Mouse (Mus musculus) large intestine, adult 2 months (tissue): ENCODE results near the gene Nupl1. TPM values are rescaled to one million over a fixed set of nuclear protein-coding genes. Genes with fewer than 3 reads are reported as not detected.

Experiments
- DNase-seq: peaks from one replicate; pipeline ENCODE4 v3.0.0-alpha.2; 2012; ENCODE audit warnings: low read depth, low spot score
- whole genome bisulfite sequencing: fragments of 180-500 bp; shearing (Covaris S2); methylation state at CpG from one replicate; pipeline ENCODE4 v1.1.7; 2018; 5-methylcytosine and 5-hydroxymethylcytosine counted together
- polyA plus RNA-seq: library from polyadenylated mRNA; depleted of rRNA; stranded (reverse); fragments of >200 nt; gene quantifications from 2 replicates; pipeline ENCODE4 v1.2.3, GENCODE M21; 2012

The Nupl1 gene
- polyA plus RNA-seq, 1 experiment = not detected

DNA sequence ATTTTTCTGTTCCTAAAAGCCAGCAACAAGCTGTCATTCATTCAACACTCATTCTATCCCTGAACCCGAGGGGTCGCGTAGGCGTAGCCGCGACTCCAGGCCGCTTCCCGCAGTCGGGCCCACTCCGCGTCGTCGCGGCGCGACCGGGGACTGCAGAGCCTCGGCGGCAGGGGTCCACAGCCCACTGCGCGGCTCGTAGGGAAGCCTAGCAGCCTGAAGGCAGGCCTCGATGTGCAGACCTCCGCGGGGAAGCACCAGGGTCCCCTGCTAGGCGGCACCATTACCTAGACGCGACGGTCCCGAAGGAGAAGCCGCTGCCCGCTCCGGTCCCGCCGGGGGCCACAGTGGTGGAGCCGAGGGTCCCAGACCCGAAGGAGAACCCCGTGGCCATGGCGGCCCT lies 352 bp downstream of the Nupl1 start:
- WGBS = under 1% methylated on average over 39 of the region's 39 CpGs
- DNase-seq = no peak

DNA sequence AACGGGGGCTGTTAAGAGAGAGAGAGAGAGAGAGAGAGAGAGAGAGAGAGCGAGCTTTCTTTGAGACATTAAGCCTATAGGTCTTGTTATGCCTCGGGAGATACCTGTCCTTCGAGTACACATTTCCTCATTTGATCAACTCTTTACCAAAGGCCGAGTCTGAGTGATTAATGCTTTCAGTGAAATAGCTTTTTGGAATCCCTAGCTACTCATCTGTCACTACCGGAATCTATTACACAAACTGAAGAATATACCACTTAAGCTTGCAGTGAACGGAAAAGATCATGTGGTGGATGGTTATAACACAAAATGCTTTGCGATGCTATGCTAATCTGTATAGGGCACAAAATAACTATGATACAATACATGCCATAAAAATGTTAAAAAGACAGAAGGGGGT lies 865 bp downstream of the Nupl1 start:
- DNase-seq = no peak
- 5% methylated on average over 8 of the region's 8 CpGs for WGBS

DNA sequence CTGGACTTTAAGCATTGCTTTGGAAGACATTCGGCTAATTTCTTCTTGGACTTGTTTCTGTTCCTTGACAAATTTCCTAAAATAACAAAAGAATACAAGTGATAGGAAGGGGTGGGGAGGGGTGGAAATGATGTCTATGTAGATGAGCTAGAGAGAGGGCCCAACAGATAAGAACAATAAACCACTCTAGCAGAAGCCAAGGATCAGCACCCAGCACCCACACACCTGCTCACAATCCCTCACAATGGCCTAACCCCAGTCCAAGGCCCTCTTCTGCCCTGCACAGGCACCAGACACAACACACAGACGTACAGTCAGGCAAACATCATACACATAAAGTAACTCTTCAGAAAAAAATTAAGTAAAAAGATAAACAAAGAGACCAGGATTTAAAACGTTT lies 12.7 kb downstream of the Nupl1 start:
- DNase-seq = no peak
- WGBS = 78% methylated on average over 3 of the region's 3 CpGs

- DNase-seq = no peak
- WGBS = 86% methylated on average over 10 of the region's 10 CpGs
These were observed 31.3 kb downstream of the Nupl1 start for GRCm38 (mm10) chr14:60219886-60220285.

DNA sequence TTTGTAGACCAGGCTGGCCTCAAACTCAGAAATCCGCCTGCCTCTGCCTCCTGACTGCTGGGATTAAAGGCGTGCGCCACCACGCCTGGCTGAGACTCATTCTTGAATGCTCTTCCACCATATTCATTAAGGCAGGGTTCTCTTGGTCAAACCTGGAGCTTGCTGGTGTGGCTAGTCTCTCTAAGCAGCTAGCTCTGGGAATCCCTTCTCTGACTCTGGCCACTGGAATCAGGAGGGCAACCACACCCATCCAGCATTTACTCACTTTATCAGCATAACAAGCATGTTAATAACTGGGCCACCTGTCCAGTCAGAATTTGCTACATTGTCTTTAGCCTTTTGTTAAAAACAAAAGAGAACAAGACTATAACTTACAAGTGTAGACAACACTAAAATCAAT lies 33.6 kb downstream of the Nupl1 start:
- no peak for DNase-seq
- WGBS = 97% methylated on average over 4 of the region's 4 CpGs

GRCm38 (mm10) chr14:60216125-60216524 lies 35.1 kb downstream of the Nupl1 start:
- WGBS = 31% methylated on average over 1 of the region's 1 CpGs

DNA sequence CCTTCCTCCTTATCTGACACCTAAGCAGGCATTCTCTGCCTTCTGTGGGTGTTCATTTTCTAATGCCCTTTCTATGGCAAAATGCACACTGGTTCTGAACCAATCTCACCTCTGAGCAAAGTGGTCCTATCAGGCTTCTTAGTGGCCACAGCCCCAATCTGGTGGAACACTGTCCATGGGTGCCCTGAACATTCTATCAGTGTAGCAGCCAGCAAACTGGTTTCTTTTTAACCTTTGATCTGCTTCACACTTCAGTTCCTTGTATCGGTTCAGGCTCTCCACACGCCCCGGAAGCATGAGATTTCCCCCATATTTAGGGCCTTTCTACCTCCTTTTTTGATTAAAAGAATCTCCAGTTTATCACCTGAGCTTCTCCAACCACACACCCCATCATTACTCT lies 36.2 kb downstream of the Nupl1 start:
- DNase-seq = no peak
- WGBS = 37% methylated on average over 3 of the region's 3 CpGs

More at GRCm38 (mm10) chr14:60216125-60216524, 35.1 kb downstream of the Nupl1 start:
- DNase-seq = peak; percentile 61

DNA sequence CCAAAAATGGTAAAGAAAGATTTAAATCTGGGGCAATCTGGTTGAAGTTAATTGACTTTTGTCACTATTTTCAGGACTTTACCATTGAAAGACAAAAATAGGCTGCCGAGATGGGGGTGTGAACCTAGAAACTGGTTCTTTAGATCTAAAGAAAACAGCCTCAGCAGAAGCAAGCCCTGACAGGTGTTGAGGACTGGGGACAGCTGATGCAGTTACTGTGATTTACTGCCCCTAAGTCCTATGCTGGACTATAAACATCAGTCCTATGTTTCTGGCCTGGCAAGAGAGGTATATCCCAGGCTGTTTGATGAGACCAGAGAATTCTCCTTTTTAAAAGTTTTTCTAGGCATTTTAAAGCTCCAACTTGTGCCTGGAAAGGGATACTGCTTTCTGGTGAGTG lies 37.2 kb downstream of the Nupl1 start:
- DNase-seq = no peak

GRCm38 (mm10) chr14:60209166-60209565 lies 42.1 kb downstream of the Nupl1 start:
- WGBS = 47% methylated on average over 7 of the region's 7 CpGs

More for the DNA sequence above, 37.2 kb downstream of the Nupl1 start:
- 76% methylated on average over 1 of the region's 1 CpGs for WGBS

GRCm38 (mm10) chr14:60204993-60205392 lies 46.2 kb downstream of the Nupl1 start:
- 85% methylated on average over 6 of the region's 6 CpGs for WGBS
- DNase-seq = no peak

More at GRCm38 (mm10) chr14:60209166-60209565, 42.1 kb downstream of the Nupl1 start:
- no peak for DNase-seq

DNA sequence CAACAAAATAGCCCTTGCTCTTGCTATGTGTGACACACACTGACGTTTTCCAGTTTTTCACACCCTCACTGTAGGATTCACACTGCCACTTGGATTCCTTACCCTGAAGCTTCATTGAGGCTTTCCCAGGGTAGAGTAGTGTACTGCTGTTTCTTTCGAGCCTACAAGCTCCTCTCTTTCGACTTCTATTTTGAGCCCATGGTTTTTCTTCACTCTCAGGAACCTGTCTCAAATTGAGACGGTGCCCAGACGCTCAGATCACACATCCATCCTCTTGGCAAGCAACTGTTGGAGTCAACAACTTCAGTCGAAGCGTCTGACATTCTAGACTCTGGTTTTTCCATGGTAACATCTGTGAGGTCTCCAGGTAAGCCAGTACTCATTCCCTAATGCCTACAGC lies 54.3 kb downstream of the Nupl1 start, which contains the start of gene Atp8a2:
Gene Atp8a2, minus strand, starts transcription at position 296 of the 400 bp plus-strand sequence.
- 73% methylated on average over 7 of the region's 7 CpGs for WGBS
- DNase-seq = no peak

DNA sequence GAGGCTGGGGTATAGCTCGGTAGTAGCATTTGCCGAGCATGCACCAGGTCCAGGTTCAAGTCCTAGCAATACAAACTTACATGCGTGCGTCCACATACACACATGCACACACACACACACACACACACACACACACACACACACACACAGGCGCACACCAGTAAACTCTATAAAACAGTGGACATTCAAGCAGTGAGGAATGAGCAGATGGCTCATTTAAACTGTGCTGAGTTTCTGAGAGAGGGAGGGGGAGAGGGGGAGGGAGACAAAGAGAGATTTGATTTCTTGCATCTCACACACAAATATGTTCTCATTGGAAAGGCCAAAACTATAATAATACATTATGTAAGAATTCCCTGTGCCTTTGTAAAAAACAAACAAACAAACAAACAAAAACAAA lies 55.2 kb downstream of the Nupl1 start:
- DNase-seq = no peak
- WGBS = 71% methylated on average over 5 of the region's 5 CpGs

DNA sequence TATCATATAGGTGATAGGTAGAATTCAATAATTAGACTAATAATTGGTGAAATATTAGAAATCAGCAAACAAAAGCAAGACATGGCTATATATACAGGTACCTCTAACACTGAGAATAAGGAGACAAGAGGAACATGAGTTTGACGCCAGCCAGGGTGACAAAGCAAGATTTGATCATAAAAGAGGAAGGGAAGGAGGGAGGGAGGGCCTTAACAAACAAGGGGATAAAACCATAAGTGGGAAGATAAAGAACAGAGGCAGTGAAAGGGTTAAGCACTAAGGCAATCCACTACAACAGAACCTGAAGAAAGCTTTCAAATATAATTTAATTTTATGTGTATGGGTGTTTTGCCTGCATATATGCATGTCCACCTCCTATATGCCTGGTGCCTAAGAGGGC lies 56.6 kb downstream of the Nupl1 start:
- no peak for DNase-seq
- WGBS = 74% methylated on average over 1 of the region's 1 CpGs

- no peak for DNase-seq
- WGBS = 93% methylated on average over 5 of the region's 5 CpGs
These were observed 61.5 kb downstream of the Nupl1 start for GRCm38 (mm10) chr14:60189771-60190170.

- no peak for DNase-seq
- 76% methylated on average over 5 of the region's 5 CpGs for WGBS
These were observed 62.9 kb downstream of the Nupl1 start for GRCm38 (mm10) chr14:60188201-60188825.

GRCm38 (mm10) chr14:60181306-60181705 lies 69.9 kb downstream of the Nupl1 start:
- WGBS = 95% methylated on average over 2 of the region's 2 CpGs
- DNase-seq = no peak

DNA sequence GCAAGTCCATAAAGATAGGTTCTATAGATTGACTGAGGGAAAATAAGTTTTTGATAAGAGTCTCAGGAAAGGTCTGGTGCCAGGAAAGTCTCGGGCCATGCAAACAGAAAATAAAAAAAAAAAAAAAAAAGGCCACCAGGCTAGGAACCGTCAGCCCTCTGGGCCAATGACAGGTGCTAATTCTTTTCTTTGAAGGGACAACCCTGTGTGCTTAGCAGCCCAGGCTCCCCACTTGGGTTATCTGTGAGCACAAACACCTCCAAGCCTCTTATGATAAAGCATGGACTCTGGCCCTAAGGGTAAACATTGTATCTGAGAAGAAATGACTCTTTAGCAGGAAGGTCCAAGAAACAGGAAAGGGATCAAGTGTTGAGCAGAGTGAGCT lies 72.7 kb downstream of the Nupl1 start:
- WGBS = 24% methylated on average over 2 of the region's 2 CpGs
- DNase-seq = peak; percentile 81

DNA sequence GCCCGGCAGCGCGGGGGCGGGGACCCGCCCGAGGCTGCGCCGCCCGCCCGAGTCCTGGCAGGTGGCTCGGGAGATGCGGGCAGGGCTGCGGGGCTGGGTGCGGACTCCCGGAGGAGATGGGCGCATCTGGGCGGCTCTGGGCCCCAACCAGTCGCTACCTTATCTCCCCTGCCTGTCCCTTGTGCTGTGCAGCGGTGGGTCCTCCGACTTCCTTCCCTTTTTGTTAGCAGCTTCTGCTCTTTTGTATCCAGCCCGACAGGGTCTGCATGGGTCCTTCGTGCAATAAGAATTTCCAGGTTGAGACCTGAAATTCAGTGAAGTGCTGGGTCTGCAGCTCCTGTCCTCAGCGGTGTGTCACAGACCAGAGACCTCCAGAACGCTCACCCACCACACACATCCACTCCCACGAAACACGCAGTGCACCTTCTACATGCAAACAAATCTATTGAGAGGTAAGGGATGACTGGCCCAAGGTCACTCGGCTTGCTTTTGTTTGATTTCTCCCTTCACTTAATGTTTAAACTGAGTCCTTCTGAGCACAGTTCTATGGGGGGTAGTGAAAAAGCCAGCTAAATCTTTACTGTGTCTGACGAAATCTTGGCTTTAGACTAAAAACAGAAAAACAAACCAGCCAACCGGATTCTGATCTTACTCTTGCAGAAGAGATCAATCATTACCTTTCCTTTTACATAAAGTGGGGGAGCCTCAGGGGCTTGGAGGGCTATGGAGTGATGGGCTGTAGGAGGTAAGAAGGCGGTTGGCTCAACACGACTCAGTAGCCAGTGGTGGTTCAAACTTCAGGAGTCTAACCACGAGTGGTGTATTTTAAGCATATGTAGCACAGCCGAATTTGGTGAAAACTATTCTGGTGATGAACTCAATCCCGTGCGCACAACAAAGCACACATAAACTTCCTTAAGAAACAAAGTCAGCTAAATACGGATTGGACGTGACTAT lies 73.3 kb downstream of the Nupl1 start:
- WGBS = 10% methylated on average over 37 of the region's 37 CpGs
- no peak for DNase-seq

- DNase-seq = no peak
- WGBS = under 1% methylated on average over 82 of the region's 84 CpGs
These were observed 74.2 kb downstream of the Nupl1 start for GRCm38 (mm10) chr14:60176891-60177613.

- DNase-seq = no peak
- 17% methylated on average over 9 of the region's 9 CpGs for WGBS
These were observed 74.8 kb downstream of the Nupl1 start for GRCm38 (mm10) chr14:60176469-60176890.
